Mouse (Mus musculus) liver, postnatal 0 days (tissue): ENCODE measurements around the gene Tmprss11e.

Source experiments
- CTCF ChIP-seq: sonication (generic); IDR thresholded peaks from 2 replicates; pipeline ENCODE4 v1.5.1; 2016; ENCODE audit warnings: antibody characterized with exemption, low read depth
- EP300 ChIP-seq: IDR thresholded peaks from 2 replicates; pipeline ENCODE4 v1.6.1; 2016; ENCODE audit warnings: antibody characterized with exemption, low read depth, mild to moderate bottlenecking

DNA sequence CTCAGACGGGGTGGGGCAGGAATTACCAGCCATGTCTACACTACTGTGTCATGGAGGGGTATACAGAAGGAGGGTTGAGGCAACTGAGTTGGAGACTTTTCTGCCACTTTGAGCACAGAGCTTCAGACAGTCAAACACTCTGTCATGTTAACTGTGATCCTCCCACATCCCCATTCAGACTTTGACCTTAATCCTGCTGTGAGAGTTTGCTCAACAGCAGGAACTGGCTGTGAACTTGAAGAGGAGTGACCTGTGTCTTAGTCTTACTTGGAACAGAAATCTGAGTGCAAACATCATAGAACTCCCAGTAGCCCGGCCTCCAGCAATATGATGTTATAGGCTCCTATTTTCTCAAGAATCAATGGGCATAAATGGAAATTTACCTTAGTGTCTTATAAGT is 9.8 kb downstream of the Tmprss11e start:
- no peak for TF ChIP-seq CTCF
- no peak for TF ChIP-seq EP300
